Mouse (Mus musculus): Measurements from ENCODE around the gene Gmppb.
"Not testable (repeated sequence)": the region's sequence is repeated elsewhere in the genome, so short reads cannot be mapped to it uniquely, and the experiment has no call there.

The Gmppb gene

GRCm38 (mm10) chr9:108049016-108049455, at the start of gene Gmppb:
Gmppb (plus strand) TSS chr9:108049242.
- DNase-seq (ENCODE audit: low read depth in 1 of 2, low spot score in 2 of 2), result peak; percentile 94 to 95

- peak; percentile 98 for DNase-seq (ENCODE audit: low read depth in 1 of 2, low spot score in 2 of 2)
Observed at GRCm38 (mm10) chr9:108001922-108002770, 46.9 kb upstream of the Gmppb start, which contains the start of gene Ip6k1. Ip6k1 (plus strand) TSS chr9:108002501.

- no peak for DNase-seq (ENCODE audit: low read depth in 1 of 2, low spot score in 2 of 2)
Observed at GRCm38 (mm10) chr9:108002778-108003530, 46.1 kb upstream of the Gmppb start.

- no peak for DNase-seq (ENCODE audit: low read depth in 1 of 2, low spot score in 2 of 2)
Observed at GRCm38 (mm10) chr9:108003531-108003890, 45.5 kb upstream of the Gmppb start.

GRCm38 (mm10) chr9:108008041-108008440, 41.0 kb upstream of the Gmppb start:
- DNase-seq (ENCODE audit: low read depth in 1 of 2, low spot score in 2 of 2), result no peak

- no peak for DNase-seq (ENCODE audit: low read depth in 1 of 2, low spot score in 2 of 2)
Observed at GRCm38 (mm10) chr9:108010385-108010784, 38.7 kb upstream of the Gmppb start.

GRCm38 (mm10) chr9:108013577-108013976, 35.5 kb upstream of the Gmppb start:
- not testable (repeated sequence) for DNase-seq (ENCODE audit: low read depth in 1 of 2, low spot score in 2 of 2)

GRCm38 (mm10) chr9:108017127-108017526, 31.9 kb upstream of the Gmppb start:
- DNase-seq (ENCODE audit: low read depth in 1 of 2, low spot score in 2 of 2), result no peak

GRCm38 (mm10) chr9:108020741-108021140, 28.3 kb upstream of the Gmppb start:
- DNase-seq (ENCODE audit: low read depth in 1 of 2, low spot score in 2 of 2), result no peak

- DNase-seq (ENCODE audit: low read depth in 1 of 2, low spot score in 2 of 2), result no peak
Observed at GRCm38 (mm10) chr9:108023216-108023615, 25.8 kb upstream of the Gmppb start.

GRCm38 (mm10) chr9:108026584-108026983, 22.5 kb upstream of the Gmppb start:
- DNase-seq (ENCODE audit: low read depth in 1 of 2, low spot score in 2 of 2), result no peak

- no peak for DNase-seq (ENCODE audit: low read depth in 1 of 2, low spot score in 2 of 2)
Observed at GRCm38 (mm10) chr9:108027867-108028266, 21.2 kb upstream of the Gmppb start.

- no peak for DNase-seq (ENCODE audit: low read depth in 1 of 2, low spot score in 2 of 2)
Observed at GRCm38 (mm10) chr9:108032126-108032525, 16.9 kb upstream of the Gmppb start.

GRCm38 (mm10) chr9:108035331-108036156, 13.5 kb upstream of the Gmppb start:
- DNase-seq (ENCODE audit: low read depth in 1 of 2, low spot score in 2 of 2), result no peak

- no peak for DNase-seq (ENCODE audit: low read depth in 1 of 2, low spot score in 2 of 2)
Observed at GRCm38 (mm10) chr9:108044751-108045492, 4.1 kb upstream of the Gmppb start.

GRCm38 (mm10) chr9:108046582-108046981, 2.5 kb upstream of the Gmppb start:
- DNase-seq (ENCODE audit: low read depth in 1 of 2, low spot score in 2 of 2), result no peak

GRCm38 (mm10) chr9:108047601-108048565, 1.2 kb upstream of the Gmppb start:
- DNase-seq (ENCODE audit: low read depth in 1 of 2, low spot score in 2 of 2), result no peak

- DNase-seq (ENCODE audit: low read depth in 1 of 2, low spot score in 2 of 2), result no peak
Observed at GRCm38 (mm10) chr9:108048566-108048955, 481 bp upstream of the Gmppb start.

GRCm38 (mm10) chr9:108049561-108050251, 664 bp downstream of the Gmppb start:
- no peak for DNase-seq (ENCODE audit: low read depth in 1 of 2, low spot score in 2 of 2)
